Mouse (Mus musculus) CH12.LX (cell line): Measurements from ENCODE around the gene Epas1. TPM values are rescaled to one million over a fixed set of nuclear protein-coding genes. Genes with fewer than 3 reads are reported as not detected.

ENCODE experiments used
- DNase-seq: peaks from one replicate; pipeline ENCODE4 v3.0.0-alpha.2; 2013; ENCODE audit errors: extremely low read depth
- H3K27ac ChIP-seq: 2 replicates; pipeline ENCODE4 v1.5.1; 2012; ENCODE audit warnings: low read depth, mild to moderate bottlenecking, control low read depth, moderate library complexity; ENCODE audit not compliant: insufficient read depth
- H3K27me3 ChIP-seq: replicated peaks from 2 replicates; pipeline ENCODE3; 2012; ENCODE audit warnings: inconsistent platforms
- H3K36me3 ChIP-seq, 2 experiments: replicated peaks in 1 of 2; 2 replicates each; pipeline versions ENCODE3 to v1.6.1; 2012; ENCODE audit warnings: inconsistent platforms in 1 of 2, low read length in 1 of 2, mild to moderate bottlenecking in 1 of 2, mixed read lengths in 1 of 2, moderate library complexity in 1 of 2; ENCODE audit not compliant: control insufficient read depth in 1 of 2, insufficient read depth in 1 of 2
- H3K4me1 ChIP-seq, 2 experiments: 2 replicates each; pipeline ENCODE4 v1.6.1; 2012; ENCODE audit warnings: inconsistent platforms in 1 of 2, moderate library complexity in 1 of 2; ENCODE audit not compliant: insufficient read depth in 2 of 2, control insufficient read depth in 1 of 2
- H3K4me2 ChIP-seq: 2 replicates; pipeline ENCODE4 v1.6.1; 2012; ENCODE audit warnings: low read depth, mild to moderate bottlenecking, control low read depth; ENCODE audit not compliant: poor library complexity, insufficient read depth, severe bottlenecking
- H3K4me3 ChIP-seq, 3 experiments: fragments of 150-350 bp in 1 of 3; sonication (generic) in 1 of 3; replicated peaks in 1 of 3; 2 replicates each; pipeline versions ENCODE3 to v1.5.1; 2011 to 2012; ENCODE audit warnings: low read depth in 2 of 3, low read length in 2 of 3, mild to moderate bottlenecking in 2 of 3, moderate library complexity in 2 of 3, control low read depth in 1 of 3, improper control_type of control experiment in 1 of 3, inconsistent platforms in 1 of 3, mixed read lengths in 1 of 3; ENCODE audit not compliant: poor library complexity in 1 of 3
- H3K79me2 ChIP-seq: replicated peaks from 2 replicates; pipeline ENCODE4 v1.6.1; 2012; ENCODE audit warnings: mild to moderate bottlenecking, moderate library complexity; ENCODE audit not compliant: control insufficient read depth, poor library complexity, insufficient read depth, severe bottlenecking; ENCODE audit errors: extremely low read depth
- H3K9ac ChIP-seq: 2 replicates; pipeline ENCODE4 v1.6.1; 2012; ENCODE audit warnings: low read depth, mild to moderate bottlenecking, control low read depth, moderate library complexity; ENCODE audit not compliant: insufficient read depth
- H3K9me3 ChIP-seq: replicated peaks from 2 replicates; pipeline ENCODE3; 2012; ENCODE audit warnings: low read length, inconsistent platforms, mixed read lengths
- BHLHE40 ChIP-seq: IDR thresholded peaks from 2 replicates; pipeline ENCODE4 v1.6.1; 2011; ENCODE audit warnings: mild to moderate bottlenecking, low read depth, low read length, improper control_type of control experiment
- CHD1 ChIP-seq: IDR thresholded peaks from 2 replicates; pipeline ENCODE4 v1.6.1; 2012; ENCODE audit warnings: low read depth, low read length, improper control_type of control experiment, inconsistent platforms
- GABPA ChIP-seq: IDR thresholded peaks from 2 replicates; pipeline ENCODE4 v1.6.1; 2012; ENCODE audit warnings: low read depth, low read length, improper control_type of control experiment, inconsistent platforms; ENCODE audit not compliant: insufficient replicate concordance
- IRF4 ChIP-seq: IDR thresholded peaks from 2 replicates; pipeline ENCODE4 v1.6.1; 2014; ENCODE audit warnings: low read depth, mild to moderate bottlenecking, inconsistent platforms, low read length, improper control_type of control experiment
- JUND ChIP-seq: conservative IDR thresholded peaks from 2 replicates; pipeline ENCODE4 v1.6.1; 2011; ENCODE audit warnings: low read depth, low read length, improper control_type of control experiment
- KAT2A ChIP-seq: IDR thresholded peaks from 2 replicates; pipeline ENCODE4 v1.6.1; 2012; ENCODE audit warnings: low read length, improper control_type of control experiment, inconsistent platforms; ENCODE audit not compliant: insufficient replicate concordance
- MAFK ChIP-seq: IDR thresholded peaks from 2 replicates; pipeline ENCODE4 v1.6.1; 2011; ENCODE audit warnings: low read length, improper control_type of control experiment; ENCODE audit not compliant: insufficient replicate concordance
- MAZ ChIP-seq: IDR thresholded peaks from 2 replicates; pipeline ENCODE4 v1.6.1; 2012; ENCODE audit warnings: low read depth, mild to moderate bottlenecking, inconsistent platforms, low read length, improper control_type of control experiment, moderate library complexity
- POLR2AphosphoS2 ChIP-seq: IDR thresholded peaks from 2 replicates; pipeline ENCODE4 v1.6.1; 2011; ENCODE audit warnings: low read depth, low read length, improper control_type of control experiment
- RAD21 ChIP-seq: IDR thresholded peaks from 2 replicates; pipeline ENCODE4 v1.6.1; 2011; ENCODE audit warnings: low read depth, mild to moderate bottlenecking, low read length, improper control_type of control experiment, moderate library complexity
- RCOR1 ChIP-seq: conservative IDR thresholded peaks from 2 replicates; pipeline ENCODE4 v1.6.1; 2012; ENCODE audit warnings: low read depth, mild to moderate bottlenecking, inconsistent platforms, low read length, improper control_type of control experiment
- SMC3 ChIP-seq: IDR thresholded peaks from 2 replicates; pipeline ENCODE4 v1.6.1; 2011; ENCODE audit warnings: low read depth, low read length, improper control_type of control experiment
- TCF12 ChIP-seq: IDR thresholded peaks from 2 replicates; pipeline ENCODE4 v1.6.1; 2014; ENCODE audit warnings: low read depth, mild to moderate bottlenecking, inconsistent platforms, low read length, improper control_type of control experiment
- ZNF384 ChIP-seq: IDR thresholded peaks from 2 replicates; pipeline ENCODE4 v1.6.1; 2012; ENCODE audit warnings: low read depth, low read length, improper control_type of control experiment, inconsistent platforms
- dilution Hi-C: fragments of 300-500 bp; cut with MboI; formaldehyde crosslinking; loops from 2 replicates; pipeline ENCODE4 v1.14.3; 2020; ENCODE audit warnings: low sequenced_read_pairs; ENCODE audit not compliant: extremely low pct_unique_long_range_greater_than_20kb, extremely low pct_ligation_motif_present
- in situ Hi-C: fragments of 300-500 bp; cut with MboI; formaldehyde crosslinking; loops from 3 replicates; pipeline ENCODE4 v1.14.3; 2019; ENCODE audit warnings: low sequenced_read_pairs, low pct_ligation_motif_present, low pct_unique_long_range_greater_than_20kb, mixed read lengths
- polyA plus RNA-seq: library from polyadenylated mRNA; unstranded; fragments of >175 nt; gene quantifications from 2 replicates; pipeline ENCODE4 v1.2.1, GENCODE M21; 2012; ENCODE audit warnings: low read depth; ENCODE audit not compliant: insufficient read length
- total RNA-seq, 2 experiments: library from RNA; depleted of rRNA; stranded (reverse); fragments of 300-350 nt in 1 of 2; fragments of >200 nt in 1 of 2; gene quantifications; 2 replicates each; pipeline ENCODE4 v1.2.3; 2012 to 2014

The Epas1 gene
- total and polyA plus RNA-seq, 3 experiments: 0.08 to 0.14 (median 0.11) TPM

- H3K4me3 ChIP-seq: no peak overlapping the region
- no peak overlapping the region for H3K9ac ChIP-seq
- no peaks in the 10 kb centered on the region for H3K79me2 ChIP-seq
- DNase-seq: no peak
- H3K36me3 ChIP-seq: no peaks in the 10 kb centered on the region
- H3K9me3 ChIP-seq: no peaks in the 10 kb centered on the region
- no peaks in the 10 kb centered on the region for H3K4me1 ChIP-seq
- no peak overlapping the region for H3K4me2 ChIP-seq
- H3K27ac ChIP-seq: no peak overlapping the region
- dilution Hi-C loops (loop anchor here (25.0 kb wide), 1 partner anchor 111 kb away; no protein-coding TSS in a partner anchor), in situ Hi-C loops (no loop called here)
- no peak for TF ChIP-seq IRF4
- no peak for TF ChIP-seq MAFK
- TF ChIP-seq BHLHE40: no peak
- no peak for TF ChIP-seq ZNF384
- no peak for TF ChIP-seq KAT2A
- no peak for TF ChIP-seq GABPA
- TF ChIP-seq POLR2AphosphoS2: no peak
- no peak for TF ChIP-seq RCOR1
- no peaks in the 10 kb centered on the region for H3K27me3 ChIP-seq
Observed at GRCm38 (mm10) chr17:86772929-86773588, 19.6 kb downstream of the Epas1 start.

- Histone ChIP-seq H3K79me2 (no peaks in the 10 kb centered on the region), H3K9me3 (no peaks in the 10 kb centered on the region), H3K9ac (no peak overlapping the region), H3K36me3 (no peaks in the 10 kb centered on the region), H3K4me3 (no peak overlapping the region), H3K27ac (no peak overlapping the region), H3K4me2 (no peak overlapping the region), H3K27me3 (no peaks in the 10 kb centered on the region), H3K4me1 (peaks cover 7 to 9% of the 10 kb centered on the region in 2 experiments)
- TF ChIP-seq RAD21 (no peak), SMC3 (no peak), CHD1 (no peak), MAZ (no peak), GABPA (no peak), RCOR1 (no peak), TCF12 (no peak), JUND (no peak)
- in situ Hi-C loops (no loop called here), dilution Hi-C loops (no loop called here)
- DNase-seq: no peak
Observed at GRCm38 (mm10) chr17:86776538-86776937, 23.0 kb downstream of the Epas1 start.
